ENCODE assay signal across 3 mouse cellular contexts in genomic region chr17:6398079-6398478, GRCm38 (mm10). TPM values are rescaled to one million over a fixed set of nuclear protein-coding genes. Genes with fewer than 3 reads are reported as not detected.
ATAC-seq lines count a peak whose summit lies in the region.

No protein-coding gene starts in this region.

- peak; percentile 77 for ATAC-seq in CD4-positive, CD25-positive, alpha-beta regulatory T cell, adult 4 months
- ATAC-seq in activated CD4-positive, CD25-positive, alpha-beta regulatory T cell, adult 4 months = peak; percentile 43
- peak; percentile 60 for ATAC-seq in inflammation-experienced regulatory T-cells, adult 6 months

RNA-seq across cellular contexts. Expression of gene Dynlt1b, which starts 31.8 kb away (rescaled TPM):
- 100 to 1,000 TPM; 128 to 139 TPM for polyA plus RNA-seq in CD4-positive, CD25-positive, alpha-beta regulatory T cell, adult 4 months (2017; shearing (Covaris generic))
- 100 to 1,000 TPM; 170 to 195 TPM for polyA plus RNA-seq in activated CD4-positive, CD25-positive, alpha-beta regulatory T cell, adult 4 months (2017; shearing (Covaris generic))
- 100 to 1,000 TPM; 120 to 197 (median 161) TPM for polyA plus RNA-seq in inflammation-experienced regulatory T-cells, adult 6 months (2017; shearing (Covaris generic))
